Mouse (Mus musculus) liver, postnatal 0 days (tissue): Measurements from ENCODE around the gene Cmtm1.
"Not testable (repeated sequence)": the region's sequence is repeated elsewhere in the genome, so short reads cannot be mapped to it uniquely, and the experiment has no call there.

Source experiments
- CTCF ChIP-seq: sonication (generic); IDR thresholded peaks from 2 replicates; pipeline ENCODE4 v1.5.1; 2016; ENCODE audit warnings: antibody characterized with exemption, low read depth
- EP300 ChIP-seq: IDR thresholded peaks from 2 replicates; pipeline ENCODE4 v1.6.1; 2016; ENCODE audit warnings: antibody characterized with exemption, low read depth, mild to moderate bottlenecking

GRCm38 (mm10) chr8:104321930-104322329 is 12.0 kb upstream of the Cmtm1 start, which contains the start of gene Cmtm2b:
- TF ChIP-seq EP300, CTCF: not testable (repeated sequence)
